Mouse (Mus musculus): ENCODE results near the gene 1700008O03Rik. TPM values are rescaled to one million over a fixed set of nuclear protein-coding genes. Genes with fewer than 3 reads are reported as not detected.

The 1700008O03Rik gene
- polyA plus RNA-seq, 1 experiment: not detected

DNA sequence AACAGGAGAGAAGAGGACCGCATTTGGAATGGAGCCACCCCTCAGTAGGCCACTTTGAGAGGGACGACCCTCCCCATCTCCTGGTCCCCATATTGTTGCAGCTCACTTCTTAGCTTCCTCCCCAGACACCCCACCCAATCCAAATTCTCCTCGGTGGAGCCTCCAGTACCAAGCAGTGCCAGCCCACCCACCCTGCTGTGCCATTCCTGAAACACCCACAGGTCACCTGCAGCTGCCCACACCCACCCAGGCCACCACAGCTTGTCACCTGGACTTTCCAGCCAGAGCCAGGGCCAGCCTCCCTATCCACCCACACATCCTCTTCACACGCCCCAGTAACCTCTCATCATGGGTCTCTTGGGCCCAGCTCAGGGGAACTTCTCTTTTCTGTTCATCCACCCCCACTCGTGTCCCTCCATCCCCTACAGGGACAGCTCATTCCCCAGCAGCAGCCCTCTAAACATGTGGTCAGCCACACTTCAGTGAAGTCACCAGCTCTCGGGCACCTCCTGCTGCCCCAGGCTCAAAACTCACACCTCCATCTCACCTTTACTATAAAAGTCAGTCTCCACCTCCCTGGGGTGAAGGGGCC is 73.8 kb downstream of the 1700008O03Rik start:
- no peak for TF ChIP-seq POLR2A (IDR thresholded peaks at IDR 0.05; ENCODE audit: low read depth, low read length)
- no peak for TF ChIP-seq CTCF (IDR thresholded peaks at IDR 0.05; ENCODE audit: borderline replicate concordance, insufficient read depth, low read length)
- Histone ChIP-seq H3K27ac (ENCODE audit: insufficient read depth, low read length) (no peak overlapping the region), H3K4me3 (ENCODE audit: insufficient read depth, low read length) (no peak overlapping the region), H3K4me1 (ENCODE audit: control insufficient read depth, insufficient read depth, low read length) (no peaks in the 10 kb centered on the region; the same call in 1 of the 2 replicates)

DNA sequence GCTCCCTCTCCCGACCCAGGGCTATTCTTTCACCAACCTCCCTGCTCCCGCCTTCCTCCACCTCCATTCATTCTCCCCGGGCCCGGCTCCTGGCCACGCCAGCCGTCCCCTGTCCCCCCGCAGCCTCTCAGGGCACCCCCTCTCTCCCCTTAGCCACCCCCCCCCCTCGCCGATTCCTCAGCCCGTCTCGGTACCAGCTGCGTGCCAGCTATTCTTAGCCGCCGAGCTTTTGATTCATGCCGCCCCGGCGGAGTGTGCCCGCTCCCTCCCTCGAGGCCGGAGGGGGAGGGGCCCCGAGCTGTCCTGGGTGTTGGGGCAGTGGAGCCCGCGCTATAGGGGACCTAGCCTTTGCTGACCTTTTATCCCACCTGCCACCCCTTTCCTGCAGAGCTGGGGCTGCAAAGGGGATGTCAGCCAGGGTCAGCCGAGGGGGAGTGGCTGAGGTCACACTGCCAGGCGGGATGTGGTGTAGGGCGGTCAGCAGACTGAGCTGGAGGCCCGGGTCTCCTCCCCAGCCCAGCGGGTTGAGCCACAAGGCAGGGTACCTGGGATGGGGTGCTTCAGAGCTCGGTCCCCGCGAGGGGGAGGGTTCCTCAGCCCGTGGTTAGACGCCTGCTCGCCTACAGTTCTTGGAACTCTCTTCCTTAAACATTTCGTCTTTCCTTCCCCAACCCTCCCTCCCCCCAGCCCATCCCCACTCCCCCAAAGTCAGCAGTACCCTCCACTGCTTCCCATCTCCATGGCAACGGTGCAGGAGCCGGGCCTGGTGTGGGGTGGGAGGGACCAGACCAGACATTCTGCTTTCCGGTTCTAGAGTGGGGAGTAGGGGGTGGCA is 74.5 kb downstream of the 1700008O03Rik start:
- Histone ChIP-seq H3K4me3 (ENCODE audit: insufficient read depth, low read length) (no peak overlapping the region), H3K4me1 (ENCODE audit: control insufficient read depth, insufficient read depth, low read length) (no peaks in the 10 kb centered on the region; the same call in 1 of the 2 replicates), H3K27ac (ENCODE audit: insufficient read depth, low read length) (no peak overlapping the region)
- TF ChIP-seq CTCF (IDR thresholded peaks at IDR 0.05; ENCODE audit: borderline replicate concordance, insufficient read depth, low read length): no peak
- no peak for TF ChIP-seq POLR2A (IDR thresholded peaks at IDR 0.05; ENCODE audit: low read depth, low read length)

DNA sequence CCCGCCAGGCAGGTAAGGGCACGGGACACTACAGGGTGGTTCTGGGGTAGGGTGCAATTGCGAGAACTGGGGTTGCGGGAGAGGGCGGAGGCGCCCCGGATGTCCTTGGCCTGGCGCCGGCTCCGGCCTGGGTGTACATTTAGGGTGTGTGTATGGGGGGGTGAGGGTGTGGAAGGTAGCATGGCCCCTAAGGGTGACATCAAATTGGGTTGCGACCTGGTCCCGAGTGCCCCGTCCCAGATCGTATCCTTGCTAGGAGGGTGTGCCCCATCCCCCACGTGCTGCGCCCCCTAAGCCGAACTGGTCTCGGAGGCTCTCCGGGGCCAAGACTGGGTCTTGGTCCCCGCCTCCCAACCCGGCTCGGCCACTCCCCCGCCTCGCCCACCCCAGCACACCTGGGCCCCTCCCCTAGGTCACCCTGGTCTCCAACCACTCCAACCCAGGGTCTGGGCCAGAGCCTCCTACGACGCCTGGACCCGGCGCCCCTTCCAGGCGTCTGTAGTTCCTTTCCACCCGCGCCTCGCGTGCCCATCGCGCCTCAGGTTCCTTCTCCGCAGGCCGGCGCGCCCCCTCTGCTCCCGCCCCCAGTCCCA is 75.2 kb downstream of the 1700008O03Rik start:
- H3K4me3 ChIP-seq (ENCODE audit: insufficient read depth, low read length): 0 out of 2 replicates have a peak overlapping the region, but pooled peaks have one; percentile 6

More for the DNA sequence above, 75.2 kb downstream of the 1700008O03Rik start:
- TF ChIP-seq CTCF (IDR thresholded peaks at IDR 0.05; ENCODE audit: borderline replicate concordance, insufficient read depth, low read length): no peak
- TF ChIP-seq POLR2A (IDR thresholded peaks at IDR 0.05; ENCODE audit: low read depth, low read length): no peak
- no peaks in the 10 kb centered on the region; the same call in 1 of the 2 replicates for H3K4me1 ChIP-seq (ENCODE audit: control insufficient read depth, insufficient read depth, low read length)
- no peak overlapping the region for H3K27ac ChIP-seq (ENCODE audit: insufficient read depth, low read length)

Other genes with a start within 250 kb of the 1700008O03Rik start
- gene Klk1b16, start 249.1 kb downstream of the 1700008O03Rik start, polyA plus RNA-seq (2011; ENCODE audit: insufficient read length, low read depth, missing spikeins): not detected in 2 replicates
- gene Klk1b24, start 197.6 kb downstream of the 1700008O03Rik start, polyA plus RNA-seq (2011; ENCODE audit: insufficient read length, low read depth, missing spikeins): not detected in 2 replicates
- not detected in 2 replicates for gene Klk1b3, start 187.6 kb downstream of the 1700008O03Rik start, polyA plus RNA-seq (2011; ENCODE audit: insufficient read length, low read depth, missing spikeins)
- gene Klk1b4, start 178.4 kb downstream of the 1700008O03Rik start, polyA plus RNA-seq (2011; ENCODE audit: insufficient read length, low read depth, missing spikeins): not detected in 2 replicates
- gene Klk1b5, start 169.9 kb downstream of the 1700008O03Rik start, polyA plus RNA-seq (2011; ENCODE audit: insufficient read length, low read depth, missing spikeins): not detected in 2 replicates
- gene Klk1, start 160.5 kb downstream of the 1700008O03Rik start, polyA plus RNA-seq (2011; ENCODE audit: insufficient read length, low read depth, missing spikeins): not detected in 2 replicates
- gene Gm36864, start 149.6 kb downstream of the 1700008O03Rik start, polyA plus RNA-seq (2011; ENCODE audit: insufficient read length, low read depth, missing spikeins): not detected in 2 replicates
- gene 1700028J19Rik, start 139.1 kb downstream of the 1700008O03Rik start, polyA plus RNA-seq (2011; ENCODE audit: insufficient read length, low read depth, missing spikeins): 0.75 and 1.1 TPM in 2 replicates
- gene 2410002F23Rik, start 139.1 kb downstream of the 1700008O03Rik start, polyA plus RNA-seq (2011; ENCODE audit: insufficient read length, low read depth, missing spikeins): 71.4 and 78.0 TPM in 2 replicates
- gene Acp4, start 128.4 kb downstream of the 1700008O03Rik start, polyA plus RNA-seq (2011; ENCODE audit: insufficient read length, low read depth, missing spikeins): not detected in 2 replicates
- gene Gm15517, start 124.4 kb downstream of the 1700008O03Rik start, polyA plus RNA-seq (2011; ENCODE audit: insufficient read length, low read depth, missing spikeins): not detected in 2 replicates
- 2.6 and 13.4 TPM in 2 replicates for gene Clec11a, start 78.9 kb downstream of the 1700008O03Rik start, polyA plus RNA-seq (2011; ENCODE audit: insufficient read length, low read depth, missing spikeins)
- 1.1 and 2.6 TPM in 2 replicates for gene Shank1, start 75.6 kb downstream of the 1700008O03Rik start, polyA plus RNA-seq (2011; ENCODE audit: insufficient read length, low read depth, missing spikeins)
- gene Syt3, start 1.7 kb downstream of the 1700008O03Rik start, polyA plus RNA-seq (2011; ENCODE audit: insufficient read length, low read depth, missing spikeins): 0.18 and 0.25 TPM in 2 replicates
- gene Lrrc4b, start 43.2 kb upstream of the 1700008O03Rik start, polyA plus RNA-seq (2011; ENCODE audit: insufficient read length, low read depth, missing spikeins): 0.32 TPM in 1 of 2 replicates, not detected in the other
- gene Aspdh, start 79.6 kb upstream of the 1700008O03Rik start, polyA plus RNA-seq (2011; ENCODE audit: insufficient read length, low read depth, missing spikeins): not detected in 2 replicates
- 53.0 and 53.9 TPM in 2 replicates for gene Josd2, start 82.2 kb upstream of the 1700008O03Rik start, polyA plus RNA-seq (2011; ENCODE audit: insufficient read length, low read depth, missing spikeins)
- gene Emc10, start 110.7 kb upstream of the 1700008O03Rik start, polyA plus RNA-seq (2011; ENCODE audit: insufficient read length, low read depth, missing spikeins): 100 and 111 TPM in 2 replicates
- gene Fam71e1, start 110.8 kb upstream of the 1700008O03Rik start, polyA plus RNA-seq (2011; ENCODE audit: insufficient read length, low read depth, missing spikeins): 2.7 and 4.4 TPM in 2 replicates
- gene Mybpc2, start 138.8 kb upstream of the 1700008O03Rik start, polyA plus RNA-seq (2011; ENCODE audit: insufficient read length, low read depth, missing spikeins): not detected in 2 replicates
- not detected in 2 replicates for gene Spib, start 146.3 kb upstream of the 1700008O03Rik start, polyA plus RNA-seq (2011; ENCODE audit: insufficient read length, low read depth, missing spikeins)
- 21.1 and 23.7 TPM in 2 replicates for gene Pold1, start 163.0 kb upstream of the 1700008O03Rik start, polyA plus RNA-seq (2011; ENCODE audit: insufficient read length, low read depth, missing spikeins)
- 55.1 and 58.4 TPM in 2 replicates for gene Nr1h2, start 168.1 kb upstream of the 1700008O03Rik start, polyA plus RNA-seq (2011; ENCODE audit: insufficient read length, low read depth, missing spikeins)
- not detected in 2 replicates for gene Napsa, start 186.6 kb upstream of the 1700008O03Rik start, polyA plus RNA-seq (2011; ENCODE audit: insufficient read length, low read depth, missing spikeins)
- gene Kcnc3, start 204.8 kb upstream of the 1700008O03Rik start, polyA plus RNA-seq (2011; ENCODE audit: insufficient read length, low read depth, missing spikeins): 0.27 and 0.51 TPM in 2 replicates